Mouse (Mus musculus) liver, embryonic 14.5 days (tissue): Measurements from ENCODE around the gene Apoc1.

ENCODE experiments used
- CTCF ChIP-seq: IDR thresholded peaks from 2 replicates; pipeline ENCODE4 v1.5.1; 2016; ENCODE audit warnings: antibody characterized with exemption, low read depth, control low read depth
- EP300 ChIP-seq: IDR thresholded peaks from 2 replicates; pipeline ENCODE4 v1.6.1; 2016; ENCODE audit warnings: antibody characterized with exemption, low read depth

DNA sequence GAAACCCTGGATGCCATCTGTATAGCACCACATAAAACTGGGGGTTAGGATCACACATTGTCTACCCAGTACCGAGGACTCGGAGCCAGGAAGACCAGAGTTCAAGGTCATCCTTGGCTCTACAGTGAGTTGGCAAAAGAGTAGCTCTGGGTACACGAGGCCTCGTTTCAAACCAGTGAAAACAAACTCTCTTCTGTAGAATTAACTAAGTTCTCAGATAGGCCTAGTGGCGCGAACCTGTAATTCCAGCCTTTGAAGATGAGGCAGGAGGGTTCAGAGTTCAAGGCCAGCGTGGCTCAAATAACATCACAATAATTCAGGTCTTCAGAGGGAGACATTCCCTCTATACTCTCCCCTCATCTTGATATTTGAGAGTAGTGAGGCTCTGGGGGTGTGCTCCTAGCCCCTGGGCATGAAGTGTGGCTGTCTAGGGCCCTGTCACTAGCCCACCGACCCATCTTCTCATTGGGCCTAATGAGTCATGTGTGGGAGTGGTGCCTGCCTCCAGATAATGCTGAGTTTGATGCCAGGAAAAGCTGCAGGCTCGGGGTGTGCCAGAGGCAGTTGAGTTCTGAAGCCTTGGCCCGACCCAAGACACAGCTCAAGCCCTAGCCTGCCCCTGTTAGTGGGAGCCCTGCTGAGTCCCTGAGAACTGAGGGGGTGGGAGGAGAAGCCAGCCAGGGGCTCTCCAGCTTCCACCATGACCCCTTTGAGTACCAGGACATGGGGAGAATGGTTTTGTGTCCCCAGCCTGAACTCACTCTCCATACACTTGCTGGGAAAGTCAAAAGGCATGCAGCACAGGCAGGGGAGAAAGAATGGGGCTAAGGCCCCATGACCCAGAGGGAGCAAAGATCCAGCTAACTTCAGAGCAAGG lies 2.1 kb upstream of the Apoc1 start:
- no peak for TF ChIP-seq CTCF
- TF ChIP-seq EP300 = no peak
